Mouse (Mus musculus) intestine, embryonic 14.5 days (tissue): ENCODE results near the gene Siah2. TPM values are rescaled to one million over a fixed set of nuclear protein-coding genes. Genes with fewer than 3 reads are reported as not detected.

Experiments
- ATAC-seq: fragments of 200-750 bp; cut with Nextera tagmentation; replicated peaks from 2 replicates; pipeline ENCODE4 v1.8.0; 2017; ENCODE audit warnings: low read depth, moderate number of reproducible peaks, moderate TSS enrichment, moderate library complexity; ENCODE audit not compliant: low FRiP score, low TSS enrichment
- DNase-seq: peaks from one replicate; pipeline ENCODE4 v3.0.0-alpha.2; 2018; ENCODE audit warnings: low spot score
- H3K27ac ChIP-seq: fragments of 300-500 bp; sonication (generic); 2 replicates; pipeline ENCODE4 v1.5.1; 2014; ENCODE audit warnings: low read depth, mild to moderate bottlenecking, control low read depth
- H3K27me3 ChIP-seq: fragments of 300-500 bp; sonication (generic); replicated peaks from 2 replicates; pipeline ENCODE4 v1.6.1; 2014; ENCODE audit warnings: low read length, control low read depth; ENCODE audit not compliant: control insufficient read depth, insufficient read depth
- H3K36me3 ChIP-seq: fragments of 300-500 bp; sonication (generic); 2 replicates; pipeline ENCODE4 v1.6.1; 2014; ENCODE audit warnings: low read length, control low read depth; ENCODE audit not compliant: control insufficient read depth, insufficient read depth
- H3K4me1 ChIP-seq: fragments of 300-500 bp; sonication (generic); replicated peaks from 2 replicates; pipeline ENCODE4 v1.6.1; 2014; ENCODE audit warnings: low read length, control low read depth, mixed read lengths; ENCODE audit not compliant: control insufficient read depth, insufficient read depth
- H3K4me2 ChIP-seq: fragments of 300-500 bp; sonication (generic); 2 replicates; pipeline ENCODE4 v1.6.1; 2014; ENCODE audit warnings: low read length
- H3K4me3 ChIP-seq: fragments of 300-500 bp; sonication (generic); 2 replicates; pipeline ENCODE4 v1.5.1; 2014; ENCODE audit warnings: low read depth, low read length, control low read depth, mixed read lengths
- H3K9ac ChIP-seq: fragments of 300-500 bp; sonication (generic); 2 replicates; pipeline ENCODE4 v1.6.1; 2014; ENCODE audit warnings: mild to moderate bottlenecking, low read length
- H3K9me3 ChIP-seq: fragments of 300-500 bp; sonication (generic); 2 replicates; pipeline ENCODE4 v1.6.1; 2016; ENCODE audit warnings: low read length, control low read depth; ENCODE audit not compliant: control insufficient read depth
- WGBS: fragments of 180-500 bp; shearing (Covaris S2); extraction: QIAGEN DNeasy Blood & Tissue Kit; methylation state at CpG from one replicate; pipeline ENCODE4 v1.1.7; 2014; 5-methylcytosine and 5-hydroxymethylcytosine counted together
- polyA plus RNA-seq: library from polyadenylated mRNA; unstranded; fragments of >200 nt; fragmentation: Nextera tagmentation; extraction: Ambion mirVana; gene quantifications from 2 replicates; pipeline ENCODE4 v1.2.1, GENCODE M21; 2014

Siah2 gene
- polyA plus RNA-seq, 1 experiment from 2014 or later = 7.5 TPM

- ATAC-seq (no peak), DNase-seq (no peak)
- Histone ChIP-seq H3K4me1 (no peaks in the 10 kb centered on the region), H3K4me3 (no peak overlapping the region), H3K9me3 (no peaks in the 10 kb centered on the region), H3K36me3 (no peaks in the 10 kb centered on the region), H3K27ac (no peak overlapping the region), H3K27me3 (no peaks in the 10 kb centered on the region), H3K4me2 (no peak overlapping the region), H3K9ac (no peak overlapping the region)
- WGBS = 68% methylated on average over 9 of the region's 9 CpGs
These were observed 11.5 kb upstream of the Siah2 start for GRCm38 (mm10) chr3:58703748-58704147.

- H3K4me2 ChIP-seq = no peak overlapping the region
- no peak for ATAC-seq
- no peaks in the 10 kb centered on the region for H3K36me3 ChIP-seq
- no peaks in the 10 kb centered on the region for H3K4me1 ChIP-seq
- no peak for DNase-seq
- H3K9ac ChIP-seq = no peak overlapping the region
- no peaks in the 10 kb centered on the region for H3K9me3 ChIP-seq
- 100% methylated on average over 1 of the region's 1 CpGs for WGBS
- no peak overlapping the region for H3K4me3 ChIP-seq
- H3K27me3 ChIP-seq = no peaks in the 10 kb centered on the region
- no peak overlapping the region for H3K27ac ChIP-seq
These were observed 10.1 kb upstream of the Siah2 start for GRCm38 (mm10) chr3:58702329-58702728.

- ATAC-seq (no peak), DNase-seq (no peak)
- Histone ChIP-seq H3K9me3 (no peaks in the 10 kb centered on the region), H3K27ac (no peak overlapping the region), H3K9ac (no peak overlapping the region), H3K27me3 (no peaks in the 10 kb centered on the region), H3K4me2 (no peak overlapping the region), H3K4me3 (no peak overlapping the region), H3K36me3 (no peaks in the 10 kb centered on the region), H3K4me1 (no peaks in the 10 kb centered on the region)
- 86% methylated on average over 1 of the region's 1 CpGs for WGBS
These were observed 9.2 kb upstream of the Siah2 start for GRCm38 (mm10) chr3:58701441-58701840.

- H3K4me3 ChIP-seq = no peak overlapping the region
- H3K9me3 ChIP-seq = no peaks in the 10 kb centered on the region; the same call in 1 of the 2 replicates
- H3K4me2 ChIP-seq = no peak overlapping the region
- ATAC-seq (no peak), DNase-seq (no peak)
- H3K4me1 ChIP-seq = no peaks in the 10 kb centered on the region; the same call in 1 of the 2 replicates
- H3K27ac ChIP-seq = no peak overlapping the region
- H3K27me3 ChIP-seq = 0 out of 2 replicates have a peak, but pooled peaks cover 3% of the 10 kb centered on the region
- H3K9ac ChIP-seq = no peak overlapping the region
- H3K36me3 ChIP-seq = no peaks in the 10 kb centered on the region
- WGBS = 68% methylated on average over 4 of the region's 4 CpGs
These were observed 5.7 kb upstream of the Siah2 start for GRCm38 (mm10) chr3:58697926-58698325.

- H3K9ac ChIP-seq = no peak overlapping the region
- WGBS = 62% methylated on average over 3 of the region's 3 CpGs
These were observed 4.6 kb upstream of the Siah2 start for GRCm38 (mm10) chr3:58696806-58697205.

GRCm38 (mm10) chr3:58695507-58695906 lies 3.3 kb upstream of the Siah2 start:
- DNase-seq (no peak), ATAC-seq (no peak)
- Histone ChIP-seq H3K9ac (no peak overlapping the region), H3K36me3 (no peaks in the 10 kb centered on the region), H3K9me3 (no peaks in the 10 kb centered on the region; the same call in 1 of the 2 replicates), H3K27me3 (0 out of 2 replicates have a peak, but pooled peaks cover 4% of the 10 kb centered on the region), H3K4me1 (peaks cover 4% of the 10 kb centered on the region; the same call in 1 of the 2 replicates), H3K4me2 (no peak overlapping the region), H3K4me3 (no peak overlapping the region), H3K27ac (no peak overlapping the region)
- 28% methylated on average over 7 of the region's 7 CpGs for WGBS

More at GRCm38 (mm10) chr3:58696806-58697205, 4.6 kb upstream of the Siah2 start:
- no peak overlapping the region for H3K4me3 ChIP-seq
- 0 out of 2 replicates have a peak, but pooled peaks cover 4% of the 10 kb centered on the region for H3K27me3 ChIP-seq
- no peaks in the 10 kb centered on the region for H3K36me3 ChIP-seq
- H3K27ac ChIP-seq = no peak overlapping the region
- no peaks in the 10 kb centered on the region; the same call in 1 of the 2 replicates for H3K9me3 ChIP-seq
- H3K4me2 ChIP-seq = no peak overlapping the region
- peaks cover 4% of the 10 kb centered on the region; the same call in 1 of the 2 replicates for H3K4me1 ChIP-seq
- DNase-seq = no peak
- no peak for ATAC-seq

GRCm38 (mm10) chr3:58695044-58695443 lies 2.8 kb upstream of the Siah2 start:
- H3K36me3 ChIP-seq = no peaks in the 10 kb centered on the region
- ATAC-seq = no peak
- H3K27ac ChIP-seq = no peak overlapping the region
- H3K4me2 ChIP-seq = no peak overlapping the region
- WGBS = 74% methylated on average over 1 of the region's 1 CpGs
- DNase-seq = no peak
- H3K4me3 ChIP-seq = no peak overlapping the region
- H3K9me3 ChIP-seq = no peaks in the 10 kb centered on the region; the same call in 1 of the 2 replicates
- peaks cover 8% of the 10 kb centered on the region for H3K4me1 ChIP-seq
- no peak overlapping the region for H3K9ac ChIP-seq
- 0 out of 2 replicates have a peak, but pooled peaks cover 4% of the 10 kb centered on the region for H3K27me3 ChIP-seq

GRCm38 (mm10) chr3:58693331-58693730 lies 1.1 kb upstream of the Siah2 start:
- no peak overlapping the region for H3K4me3 ChIP-seq
- peaks cover 8% of the 10 kb centered on the region for H3K4me1 ChIP-seq
- 0 out of 2 replicates have a peak, but pooled peaks cover 4% of the 10 kb centered on the region for H3K27me3 ChIP-seq
- 84% methylated on average over 7 of the region's 7 CpGs for WGBS
- DNase-seq (no peak), ATAC-seq (no peak)
- H3K9ac ChIP-seq = no peak overlapping the region
- H3K4me2 ChIP-seq = no peak overlapping the region
- H3K9me3 ChIP-seq = no peaks in the 10 kb centered on the region; the same call in 1 of the 2 replicates
- H3K36me3 ChIP-seq = no peaks in the 10 kb centered on the region
- no peak overlapping the region for H3K27ac ChIP-seq

- peak overlapping the region; percentile 83 for H3K9ac ChIP-seq
- H3K4me2 ChIP-seq = peak overlapping the region; percentile 85
- peak overlapping the region; percentile 79 for H3K27ac ChIP-seq
- DNase-seq (peak; percentile 81), ATAC-seq (no peak; the same call in 1 of the 2 replicates)
- peak overlapping the region; percentile 64 for H3K4me3 ChIP-seq
- no peaks in the 10 kb centered on the region; the same call in 1 of the 2 replicates for H3K9me3 ChIP-seq
- H3K36me3 ChIP-seq = no peaks in the 10 kb centered on the region
- 0% methylated on average over 61 of the region's 65 CpGs for WGBS
- H3K27me3 ChIP-seq = 0 out of 2 replicates have a peak, but pooled peaks cover 4% of the 10 kb centered on the region
- peaks cover 18% of the 10 kb centered on the region for H3K4me1 ChIP-seq
These were observed 743 bp downstream of the Siah2 start for GRCm38 (mm10) chr3:58691374-58691939.
